Mouse (Mus musculus): ENCODE results near the gene Olfr729. TPM values are rescaled to one million over a fixed set of nuclear protein-coding genes. Genes with fewer than 3 reads are reported as not detected.

Gene Olfr729
- not detected for polyA plus RNA-seq (2017; shearing (Covaris generic))

DNA sequence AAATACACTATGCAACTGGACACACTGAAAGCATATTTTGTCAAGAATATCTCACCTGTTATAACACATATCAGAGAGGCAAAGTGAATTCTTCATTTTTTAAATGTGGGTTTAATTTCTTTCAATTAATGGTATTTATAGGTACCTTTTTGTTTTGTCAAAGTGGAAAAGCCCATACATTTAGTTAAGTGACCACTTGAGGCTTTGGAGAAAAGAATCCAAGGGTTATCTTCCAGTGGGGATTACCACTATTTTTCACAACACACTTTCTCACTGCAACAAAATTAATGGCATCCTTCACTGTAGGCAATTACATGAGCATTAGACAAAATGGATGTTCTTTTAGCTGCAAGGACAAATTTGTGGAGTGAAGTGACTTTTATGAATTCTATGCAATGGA, at the start of gene Olfr729:
Gene Olfr729, minus strand, starts transcription at position 101 of the 400 bp plus-strand sequence.

DNA sequence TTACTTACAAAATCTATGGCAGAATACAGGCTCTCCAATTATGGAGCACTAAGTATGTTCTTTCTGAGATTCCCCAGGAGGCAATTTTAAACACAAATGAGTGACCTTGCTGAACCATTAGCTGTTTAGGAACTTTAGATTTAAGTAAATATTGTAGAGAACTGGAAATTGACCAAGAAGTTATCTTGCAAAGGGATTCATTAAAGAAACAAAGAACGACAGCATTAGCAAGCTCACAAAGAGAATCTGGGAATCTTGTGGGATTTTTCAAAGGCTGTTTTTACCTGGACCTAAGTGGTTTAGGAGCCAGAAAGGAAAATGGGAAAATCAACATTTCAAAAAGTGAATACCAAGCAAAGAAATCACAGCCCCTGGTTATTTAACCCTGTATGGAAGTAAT, 35.4 kb upstream of the Olfr729 start, which contains the start of gene Olfr730:
Gene Olfr730, minus strand, starts transcription at position 101 of the 400 bp plus-strand sequence.

DNA sequence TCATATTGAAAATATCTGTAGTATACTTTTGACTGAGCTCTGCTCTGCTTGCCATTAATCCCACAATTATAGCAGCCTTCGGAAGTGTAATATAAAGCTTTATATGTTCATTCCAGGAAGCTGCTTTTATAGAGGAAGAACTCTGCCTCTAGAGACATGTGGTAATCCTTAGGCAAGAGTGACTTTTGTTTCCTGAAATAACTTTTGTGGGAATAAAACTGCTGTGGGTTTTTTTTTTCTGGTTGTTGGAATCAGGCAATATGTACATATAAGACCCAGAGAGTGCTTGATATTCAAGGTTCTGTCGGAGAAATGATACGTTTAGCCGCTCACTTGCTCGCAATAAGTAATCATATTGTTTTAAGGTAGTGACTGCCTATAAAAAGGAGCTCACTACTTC, 10.1 kb downstream of the Olfr729 start, which contains the start of gene Olfr728:
Gene Olfr728, minus strand, starts transcription at position 101 of the 400 bp plus-strand sequence.

DNA sequence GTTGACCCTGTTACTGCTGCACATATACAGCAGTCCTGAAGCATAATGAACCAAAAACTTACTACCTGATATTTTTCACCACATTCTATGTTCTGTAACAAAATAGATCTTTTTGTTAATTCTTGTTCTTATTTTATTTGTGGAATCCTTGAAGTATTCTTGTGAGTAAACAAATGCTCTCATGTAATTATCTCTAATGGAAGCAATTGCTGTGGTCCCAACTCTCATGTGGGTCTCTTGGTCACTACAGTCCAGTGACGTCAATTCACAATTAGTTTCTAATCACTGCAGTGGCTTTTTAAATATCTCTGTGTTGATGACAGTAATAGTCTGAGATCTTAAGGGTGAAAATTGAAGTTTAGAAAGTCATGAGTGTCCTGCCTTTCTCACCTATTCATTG, 29.8 kb downstream of the Olfr729 start, which contains the start of gene Olfr727:
Gene Olfr727, plus strand, starts transcription at position 301 of the 400 bp plus-strand sequence.

Other genes starting within 250 kb of the Olfr729 start
- not detected for gene Olfr723, start 221.1 kb downstream of the Olfr729 start, polyA plus RNA-seq (2017; shearing (Covaris generic))
- gene Olfr724, start 189.6 kb downstream of the Olfr729 start, polyA plus RNA-seq (2017; shearing (Covaris generic)), result not detected
- not detected for gene Olfr725, start 112.5 kb downstream of the Olfr729 start, polyA plus RNA-seq (2017; shearing (Covaris generic))
- gene Olfr726, start 62.0 kb downstream of the Olfr729 start, polyA plus RNA-seq (2017; shearing (Covaris generic)), result not detected
- gene Olfr727, start 29.7 kb downstream of the Olfr729 start, polyA plus RNA-seq (2017; shearing (Covaris generic)), result not detected
- not detected for gene Olfr728, start 10.2 kb downstream of the Olfr729 start, polyA plus RNA-seq (2017; shearing (Covaris generic))
- gene Olfr730, start 35.3 kb upstream of the Olfr729 start, polyA plus RNA-seq (2017; shearing (Covaris generic)), result not detected
- not detected for gene Olfr731, start 89.0 kb upstream of the Olfr729 start, polyA plus RNA-seq (2017; shearing (Covaris generic))
- gene Olfr732, start 131.3 kb upstream of the Olfr729 start, polyA plus RNA-seq (2017; shearing (Covaris generic)), result 0.16 TPM
- gene Olfr733, start 148.6 kb upstream of the Olfr729 start, polyA plus RNA-seq (2017; shearing (Covaris generic)), result not detected
- gene Olfr734, start 173.9 kb upstream of the Olfr729 start, polyA plus RNA-seq (2017; shearing (Covaris generic)), result not detected
- gene Olfr735, start 196.0 kb upstream of the Olfr729 start, polyA plus RNA-seq (2017; shearing (Covaris generic)), result not detected
- not detected for gene Tlr11, start 205.0 kb upstream of the Olfr729 start, polyA plus RNA-seq (2017; shearing (Covaris generic))
- not detected for gene Olfr736, start 228.3 kb upstream of the Olfr729 start, polyA plus RNA-seq (2017; shearing (Covaris generic))

Data from effector memory CD4-positive, alpha-beta T cell, adult 5 months (primary cell).